Mouse (Mus musculus) layer of hippocampus, adult 2 months (tissue): ENCODE measurements at regions not wholly inside any gene's neighbourhood (a gene's known extent, or its start where the extent isn't known, plus 50 kb on each side); places are given as distances from the start of the nearest gene placed in this dataset.
A peak's percentile ranks its signal among the peaks of the same experiment; 100 is the strongest.
"Not testable (repeated sequence)": the region's sequence is repeated elsewhere in the genome, so short reads cannot be mapped to it uniquely, and the experiment has no call there.

Source experiments
- DNase-seq, 2 experiments: peaks; one replicate each; pipeline ENCODE4 v3.0.0; 2022; ENCODE audit warnings: low spot score in 2 of 2
- H3K27ac ChIP-seq: fragments of 200-600 bp; 2 replicates; pipeline ENCODE4 v1.8.1; 2022
- H3K4me3 ChIP-seq: fragments of 200-600 bp; 2 replicates; pipeline ENCODE4 v1.8.1; 2022; ENCODE audit warnings: mild to moderate bottlenecking
- CTCF ChIP-seq: fragments of 200-600 bp; conservative IDR thresholded peaks from 2 replicates; pipeline ENCODE4 v1.8.1; 2022; ENCODE audit warnings: antibody characterized with exemption, mild to moderate bottlenecking, moderate library complexity

DNA sequence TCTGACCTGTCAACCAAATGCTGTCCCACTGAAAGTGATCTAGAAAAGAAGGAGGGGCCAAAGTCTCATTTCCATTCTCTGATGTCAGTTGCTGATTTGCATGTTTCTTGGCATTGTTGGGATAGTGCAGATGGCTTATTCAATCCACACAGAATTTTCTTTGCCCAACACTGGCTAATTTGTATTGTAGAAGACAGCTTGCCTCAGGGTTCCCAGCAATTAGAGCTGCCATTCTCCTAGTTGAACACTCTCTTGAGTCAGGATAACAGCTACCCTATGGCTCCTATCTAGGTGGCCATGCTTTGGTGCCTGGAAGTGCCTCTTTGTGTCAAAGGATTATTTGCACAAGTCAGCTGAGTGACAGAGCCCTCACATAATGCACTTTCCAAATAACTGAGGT is 569.0 kb downstream of the Lrriq3 start:
- peak in 1 of 2 experiments; percentile 3 for DNase-seq
- Histone ChIP-seq H3K4me3 (no peak overlapping the region), H3K27ac (no peak overlapping the region)
- no peak for TF ChIP-seq CTCF

DNA sequence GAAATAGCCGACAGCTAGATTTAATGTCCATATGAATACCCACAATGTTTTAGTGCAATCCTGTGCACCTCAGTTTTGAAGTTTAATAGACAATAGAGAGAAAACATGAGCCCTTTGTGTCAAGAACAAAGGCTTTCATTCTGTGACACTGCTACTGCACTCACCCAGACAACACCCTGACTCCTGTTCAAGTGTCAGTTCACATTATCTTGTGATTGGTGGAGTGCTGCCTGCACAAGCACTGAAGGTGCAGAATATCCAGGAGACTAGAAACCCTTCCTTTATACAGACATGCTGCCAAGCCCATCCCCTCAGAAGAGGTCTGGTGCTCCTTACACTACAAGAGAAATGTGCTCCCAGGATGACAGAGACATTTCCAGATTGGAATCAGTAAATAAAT is 579.3 kb downstream of the Lrriq3 start:
- no peak for TF ChIP-seq CTCF
- DNase-seq: no peak
- H3K27ac ChIP-seq: no peak overlapping the region
- no peak overlapping the region for H3K4me3 ChIP-seq

DNA sequence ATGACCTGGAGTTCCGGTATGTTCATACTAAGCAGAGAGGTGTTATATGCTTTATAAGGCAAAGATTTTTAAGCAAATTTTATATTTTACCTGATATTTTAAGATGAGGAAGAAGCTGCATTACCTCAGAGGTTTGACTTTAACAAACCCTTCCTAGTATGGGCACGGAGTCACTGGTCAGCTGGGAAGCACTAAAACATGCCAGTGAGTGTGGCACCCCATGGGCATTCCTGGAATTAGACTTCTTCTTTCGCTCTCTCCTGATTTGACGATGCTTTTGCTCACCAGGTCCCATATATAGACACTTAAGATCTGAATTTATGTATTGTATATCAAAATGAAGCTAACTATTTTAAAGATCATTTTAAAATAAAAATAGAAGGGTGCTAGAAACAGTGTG is 587.0 kb downstream of the Lrriq3 start:
- H3K27ac ChIP-seq: no peak overlapping the region
- no peak for TF ChIP-seq CTCF
- DNase-seq: no peak
- no peak overlapping the region for H3K4me3 ChIP-seq

DNA sequence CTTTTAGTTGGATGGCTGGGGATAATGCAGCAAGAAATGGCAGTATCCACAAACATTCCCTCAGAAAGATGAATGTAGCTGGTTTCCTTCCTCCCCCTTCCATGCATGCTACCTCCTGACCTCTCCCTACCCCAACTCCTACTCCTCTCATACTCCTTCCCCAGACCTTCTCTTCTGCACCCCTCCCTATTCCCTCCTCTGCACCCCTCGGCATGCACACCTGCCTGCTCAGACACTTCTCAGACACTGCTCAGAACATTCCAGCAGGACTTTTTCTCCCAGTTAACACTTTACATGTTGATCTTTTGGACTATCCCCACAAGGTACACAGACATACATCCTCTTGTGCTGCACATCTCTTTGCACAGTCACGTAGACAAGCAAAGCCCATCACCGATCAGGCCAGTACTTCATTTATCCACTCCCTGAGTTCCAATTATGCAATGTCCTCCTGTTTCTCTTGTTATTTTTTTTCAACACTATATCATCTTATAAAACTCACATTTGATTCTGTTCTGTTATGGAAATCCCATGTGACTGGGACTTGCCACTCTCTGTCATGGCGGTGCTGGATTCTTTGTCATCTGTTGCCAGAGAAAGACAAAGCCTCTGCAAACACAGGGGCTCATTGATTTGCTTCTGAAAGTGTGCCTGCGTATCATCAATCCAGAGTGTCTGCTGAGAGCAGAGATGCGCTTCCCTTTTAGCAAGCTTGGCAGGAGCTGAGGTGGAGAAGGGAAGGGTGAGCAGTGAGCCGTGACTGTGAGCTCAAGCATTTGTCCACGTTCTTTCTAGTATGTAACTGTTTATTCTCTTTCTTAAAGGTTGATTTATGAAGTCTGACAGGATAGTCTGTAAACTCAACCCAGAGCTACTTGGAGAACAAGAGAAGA is 589.9 kb downstream of the Lrriq3 start:
- no peak overlapping the region for H3K27ac ChIP-seq
- DNase-seq: no peak
- TF ChIP-seq CTCF: no peak
- no peak overlapping the region for H3K4me3 ChIP-seq

DNA sequence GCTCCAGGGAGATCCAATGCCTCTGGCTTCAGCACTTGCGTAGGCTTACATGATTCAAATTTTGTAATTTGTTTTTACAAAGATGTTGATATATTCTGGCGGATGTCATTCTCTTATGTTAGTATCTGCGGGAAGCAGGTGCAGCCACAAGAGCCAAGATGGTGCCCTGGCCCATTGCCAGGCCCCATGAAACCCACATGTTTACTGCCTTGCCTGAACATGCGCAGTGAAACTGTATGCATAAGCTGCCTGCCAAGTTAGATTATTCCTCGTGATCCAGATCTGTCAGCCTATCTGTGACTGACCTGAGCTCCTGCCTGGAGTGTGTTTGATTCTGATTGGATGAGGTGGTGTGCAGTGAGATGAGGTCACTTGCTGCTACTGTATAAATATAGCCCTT is 595.1 kb downstream of the Lrriq3 start:
- Histone ChIP-seq H3K27ac (no peak overlapping the region), H3K4me3 (no peak overlapping the region)
- no peak for TF ChIP-seq CTCF
- peak; percentile 50 to 52 for DNase-seq

DNA sequence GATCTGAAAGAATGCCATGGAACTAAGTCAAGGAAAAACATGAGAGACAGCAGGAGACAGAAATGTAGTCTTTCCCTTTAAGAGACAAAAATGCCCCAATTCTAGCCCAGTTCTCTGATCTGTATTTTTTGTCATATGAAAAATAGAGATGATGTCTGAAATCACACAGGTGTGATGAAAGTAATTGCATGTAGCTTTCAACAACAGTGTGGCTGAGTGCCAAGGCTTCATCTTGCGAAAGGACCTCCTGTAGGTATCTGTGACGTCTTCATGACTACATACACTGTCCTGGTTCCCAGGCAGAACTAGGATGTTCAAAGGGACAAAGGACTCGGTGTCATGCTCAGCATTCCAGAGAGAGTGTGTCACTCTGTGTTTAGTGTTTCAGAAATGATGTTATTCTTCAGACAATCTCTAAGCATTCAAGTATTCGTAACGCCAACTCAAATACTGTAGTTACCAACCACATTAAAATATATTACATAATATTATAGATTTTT is 629.8 kb downstream of the Lrriq3 start:
- Histone ChIP-seq H3K4me3 (no peak overlapping the region), H3K27ac (no peak overlapping the region)
- no peak for DNase-seq
- TF ChIP-seq CTCF: no peak

DNA sequence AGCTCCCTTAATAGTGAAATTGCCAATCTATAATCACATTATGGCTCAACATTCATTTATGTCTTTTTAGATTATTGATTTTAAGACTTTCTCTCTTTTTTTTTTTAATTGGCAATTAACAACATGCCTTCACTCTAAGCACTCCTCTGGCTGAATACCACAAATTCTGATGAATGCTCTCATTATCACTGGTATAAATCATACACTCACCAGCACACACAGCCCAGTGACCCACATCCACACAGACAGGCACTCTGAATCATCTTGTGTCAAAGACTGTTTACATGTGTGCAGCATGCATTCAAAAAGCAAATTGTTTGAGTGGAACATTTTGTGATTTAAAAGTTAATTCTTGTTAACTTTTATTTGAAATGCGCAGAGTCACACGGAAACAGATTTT is 649.2 kb downstream of the Lrriq3 start:
- TF ChIP-seq CTCF: no peak

DNA sequence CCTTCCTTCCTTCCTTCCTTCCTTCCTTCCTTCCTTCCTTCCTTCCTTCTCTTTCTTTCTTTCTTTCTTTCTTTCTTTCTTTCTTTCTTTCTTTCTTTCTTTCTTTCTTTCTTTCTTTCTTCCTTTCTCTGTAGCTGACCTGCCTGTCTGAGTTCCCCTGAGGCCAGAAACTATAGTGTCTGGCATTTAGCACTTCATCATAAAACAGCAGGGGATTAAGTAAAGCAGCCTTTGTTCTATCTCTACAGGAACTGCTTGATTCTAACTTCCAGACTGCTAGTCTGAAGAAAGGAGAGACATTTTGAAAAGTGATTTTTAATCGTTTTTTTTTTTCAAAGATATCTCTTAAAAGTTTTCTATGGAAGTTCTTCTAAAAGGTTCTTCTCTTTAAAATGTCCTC is 653.4 kb downstream of the Lrriq3 start:
- not testable (repeated sequence) for DNase-seq

More for the DNA sequence above, 649.2 kb downstream of the Lrriq3 start:
- H3K4me3 ChIP-seq: no peak overlapping the region
- DNase-seq: no peak
- no peak overlapping the region for H3K27ac ChIP-seq

DNA sequence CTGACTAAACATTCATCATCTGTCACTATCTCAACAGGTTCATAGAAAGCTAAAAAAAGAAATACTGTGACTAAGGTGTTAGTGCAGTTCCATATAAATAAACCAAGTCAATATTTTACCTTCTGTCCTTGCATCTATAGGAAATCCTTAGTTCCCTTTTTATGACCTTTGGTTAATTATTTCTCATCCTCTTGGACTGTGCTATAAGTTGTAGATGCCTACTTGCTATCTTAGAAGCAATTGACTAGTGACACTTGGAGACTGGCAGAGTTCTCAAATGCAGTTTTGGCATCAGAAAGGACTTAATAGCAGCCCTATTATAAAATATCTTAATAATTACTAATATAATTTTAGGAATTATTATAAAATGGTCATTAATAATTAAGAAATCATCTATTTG is 654.3 kb downstream of the Lrriq3 start:
- TF ChIP-seq CTCF: no peak
- Histone ChIP-seq H3K27ac (no peak overlapping the region), H3K4me3 (no peak overlapping the region)
- DNase-seq: no peak

More for the DNA sequence above, 653.4 kb downstream of the Lrriq3 start:
- H3K4me3 ChIP-seq, H3K27ac ChIP-seq: not testable (repeated sequence)

DNA sequence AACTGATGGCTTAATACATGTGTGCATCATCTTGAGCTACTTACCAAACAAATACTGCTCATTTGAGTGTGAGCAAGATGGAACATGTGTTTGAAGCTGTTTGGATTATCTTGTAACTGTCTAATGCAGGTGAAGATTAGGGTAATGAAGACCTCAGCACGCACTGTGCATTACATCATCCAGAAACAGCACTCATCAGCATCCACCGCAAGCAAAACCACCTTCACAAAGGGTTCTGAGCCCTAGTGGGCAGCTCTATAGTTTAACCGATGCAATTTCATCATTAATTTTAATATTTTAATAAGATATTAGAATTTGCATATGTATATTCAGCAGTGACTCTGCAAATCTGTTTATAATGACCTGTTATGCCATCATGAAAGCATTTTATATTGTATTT is 664.1 kb downstream of the Lrriq3 start:
- no peak overlapping the region for H3K27ac ChIP-seq
- DNase-seq: no peak
- TF ChIP-seq CTCF: no peak

DNA sequence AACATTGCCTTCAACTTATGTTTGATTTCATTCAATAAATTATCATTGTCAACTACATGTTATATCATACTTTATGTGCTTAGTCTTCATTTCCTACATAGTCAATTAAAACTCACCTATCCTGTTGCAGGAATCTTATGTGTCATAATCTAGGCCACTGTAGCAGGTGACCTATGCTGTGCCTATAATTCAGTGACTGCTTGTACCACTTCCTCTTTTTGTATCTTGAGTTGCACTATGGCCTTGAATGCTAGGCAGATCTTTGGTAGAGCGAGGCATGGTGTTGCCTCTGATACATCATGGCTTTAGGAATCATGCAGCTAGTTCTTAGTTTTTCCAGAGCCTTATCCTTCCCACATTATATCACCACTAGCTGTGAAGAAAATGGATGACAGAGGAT is 682.8 kb downstream of the Lrriq3 start:
- no peak overlapping the region for H3K4me3 ChIP-seq
- TF ChIP-seq CTCF: no peak
- no peak overlapping the region for H3K27ac ChIP-seq
- DNase-seq: no peak

More for the DNA sequence above, 664.1 kb downstream of the Lrriq3 start:
- no peak overlapping the region for H3K4me3 ChIP-seq

DNA sequence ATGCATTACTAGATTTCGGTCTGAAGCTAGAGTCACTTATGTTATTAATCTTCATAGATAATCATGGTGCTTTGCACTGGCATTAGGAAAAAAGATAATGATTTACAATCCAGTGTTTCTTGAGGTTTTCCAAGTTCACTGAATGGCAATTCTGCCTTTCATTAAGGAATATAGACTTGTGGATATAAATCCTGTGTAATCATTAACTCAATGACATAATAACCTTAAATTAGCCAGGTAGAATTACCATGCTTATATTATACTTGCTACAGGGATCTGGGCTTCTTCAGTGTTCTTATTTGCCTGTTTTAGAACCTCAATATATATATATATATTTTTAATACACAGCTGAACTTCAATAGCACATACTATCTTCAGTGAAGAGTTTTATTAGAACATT is 683.8 kb downstream of the Lrriq3 start:
- no peak for TF ChIP-seq CTCF
- DNase-seq: no peak
- H3K4me3 ChIP-seq: no peak overlapping the region
- H3K27ac ChIP-seq: no peak overlapping the region

DNA sequence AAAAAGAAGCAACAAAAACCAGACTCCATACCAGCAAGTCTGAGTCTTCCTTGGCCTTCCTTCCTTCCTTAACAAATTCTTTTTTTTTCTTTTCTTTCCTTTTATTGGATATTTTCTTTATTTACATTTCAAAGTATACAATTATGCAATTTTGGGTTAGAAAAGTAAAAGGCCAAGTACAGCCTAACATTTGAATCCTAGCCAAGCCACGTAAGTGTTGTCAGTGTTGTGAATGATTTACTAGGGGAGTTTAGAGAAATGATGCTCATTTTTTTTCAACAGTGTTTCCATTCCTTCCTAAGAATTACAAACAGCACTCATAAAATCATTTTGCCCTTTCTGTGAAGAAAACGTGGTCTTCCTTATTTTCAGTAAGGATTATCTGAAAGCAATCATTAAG is 722.5 kb downstream of the Lrriq3 start:
- Histone ChIP-seq H3K27ac (no peak overlapping the region), H3K4me3 (no peak overlapping the region)
- no peak for TF ChIP-seq CTCF
- no peak for DNase-seq

DNA sequence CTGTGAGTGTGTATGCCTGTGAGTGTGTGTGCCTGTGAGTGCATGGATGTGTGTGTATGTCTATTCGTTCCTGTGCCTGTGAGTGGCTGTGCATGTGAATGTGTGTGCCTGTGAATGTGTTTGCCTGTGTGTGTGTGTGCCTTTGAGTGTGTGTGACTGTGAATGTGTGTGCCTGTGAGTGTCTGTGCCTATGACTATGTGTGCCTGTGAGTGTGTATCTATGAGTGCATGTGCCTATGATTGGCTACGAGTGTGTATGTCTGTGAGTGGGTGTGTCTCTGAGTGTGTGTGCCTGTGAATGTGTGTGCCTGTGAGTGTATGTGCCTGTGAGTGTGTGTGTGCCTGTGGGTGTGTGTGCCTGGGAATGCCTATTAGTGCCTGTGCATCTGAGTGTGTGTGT is 731.6 kb downstream of the Lrriq3 start:
- Histone ChIP-seq H3K4me3 (no peak overlapping the region), H3K27ac (no peak overlapping the region)
- no peak for TF ChIP-seq CTCF
- no peak for DNase-seq
